Mouse (Mus musculus): Measurements from ENCODE around the gene Mcm3ap.

DNA sequence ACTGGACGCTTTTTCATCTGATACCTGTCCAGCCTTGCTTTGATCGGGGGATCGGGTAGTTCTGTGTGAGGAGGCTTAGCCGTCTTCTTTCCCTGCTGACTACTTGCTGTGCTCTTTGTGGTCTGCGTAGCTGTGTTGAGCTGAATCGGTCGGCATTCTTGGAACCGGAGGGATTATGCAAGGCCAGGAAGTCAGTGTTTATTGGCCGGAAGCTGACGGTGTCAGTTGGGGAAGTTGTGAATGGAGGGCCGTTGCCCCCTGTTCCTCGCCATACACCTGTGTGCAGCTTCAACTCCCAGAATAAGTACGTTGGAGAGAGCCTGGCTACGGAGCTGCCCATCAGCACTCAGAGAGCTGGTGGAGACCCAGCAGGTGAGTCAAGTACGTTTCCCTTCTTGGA is 20.5 kb downstream of the Mcm3ap start:
- TF ChIP-seq CTCF (conservative IDR thresholded peaks at IDR 0.05; ENCODE audit: low read length) (no peak), NANOG (IDR thresholded peaks at IDR 0.05; ENCODE audit: borderline replicate concordance, low read length) (no peak)
